8 mouse cellular contexts compared by ENCODE assay signal in genomic region chr9:110742295-110742950, GRCm38 (mm10). TPM values are rescaled to one million over a fixed set of nuclear protein-coding genes. Genes with fewer than 3 reads are reported as not detected.
DNase-seq lines count a peak whose midpoint lies in the region; ATAC-seq and TF ChIP-seq lines count a peak whose summit lies in the region.

No protein-coding gene starts in this region.

- TF ChIP-seq EP300 in lung, postnatal 0 days (IDR thresholded peaks at IDR 0.05) = no peak

- H3K4me1 ChIP-seq in embryonic facial prominence, embryonic 15.5 days = peaks cover 53% of the 10 kb centered on the region
- H3K4me1 ChIP-seq in hindbrain, postnatal 0 days (ENCODE audit: insufficient read depth, low read length) = no peaks in the 10 kb centered on the region
- H3K4me1 ChIP-seq in lung, postnatal 0 days (ENCODE audit: insufficient read depth, low read depth, low read length) = no peaks in the 10 kb centered on the region
- peaks cover 5% of the 10 kb centered on the region; the same call in 1 of the 2 replicates for H3K4me1 ChIP-seq in stomach, embryonic 16.5 days (ENCODE audit: control insufficient read depth, insufficient read depth, low read length)

- peak overlapping the region; percentile 59 for H3K9ac ChIP-seq in embryonic facial prominence, embryonic 15.5 days
- peak overlapping the region; percentile 51 for H3K9ac ChIP-seq in hindbrain, postnatal 0 days (replicated peaks; ENCODE audit: low read length)
- H3K9ac ChIP-seq in lung, postnatal 0 days (replicated peaks; ENCODE audit: low read depth) = peak overlapping the region; percentile 32; the same call in 1 of the 2 replicates
- H3K9ac ChIP-seq in stomach, embryonic 16.5 days (ENCODE audit: low read length) = peak overlapping the region; percentile 77

- H3K27me3 ChIP-seq in embryonic facial prominence, embryonic 15.5 days = peaks cover 19% of the 10 kb centered on the region
- H3K27me3 ChIP-seq in hindbrain, postnatal 0 days (ENCODE audit: insufficient read depth, low read length) = no peaks in the 10 kb centered on the region
- peaks cover 23% of the 10 kb centered on the region for H3K27me3 ChIP-seq in lung, postnatal 0 days (replicated peaks; ENCODE audit: insufficient read depth, low read length)
- H3K27me3 ChIP-seq in stomach, embryonic 16.5 days (ENCODE audit: control insufficient read depth, insufficient read depth, low read length) = peaks cover 32% of the 10 kb centered on the region

- under 1% methylated on average over 55 of the region's 71 CpGs for WGBS in embryonic facial prominence, embryonic 15.5 days
- under 1% methylated on average over 41 of the region's 71 CpGs for WGBS in hindbrain, postnatal 0 days
- WGBS in lung, postnatal 0 days = under 1% methylated on average over 39 of the region's 71 CpGs
- WGBS in stomach, embryonic 16.5 days = under 1% methylated on average over 58 of the region's 71 CpGs

- TF ChIP-seq CTCF in hindbrain, postnatal 0 days (IDR thresholded peaks at IDR 0.05; ENCODE audit: low read depth) = no peak
- no peak for TF ChIP-seq CTCF in lung, postnatal 0 days (IDR thresholded peaks at IDR 0.05)

- peak overlapping the region; percentile 56 for H3K4me2 ChIP-seq in embryonic facial prominence, embryonic 15.5 days (replicated peaks)
- peak overlapping the region; percentile 67 for H3K4me2 ChIP-seq in hindbrain, postnatal 0 days (ENCODE audit: low read depth, low read length)
- peak overlapping the region; percentile 81 for H3K4me2 ChIP-seq in lung, postnatal 0 days (replicated peaks; ENCODE audit: low read depth, low read length)
- peak overlapping the region; percentile 77 for H3K4me2 ChIP-seq in stomach, embryonic 16.5 days (ENCODE audit: low read depth, low read length)

- DNase-seq in right cerebral cortex, postnatal 4 days = peak; percentile 37
- DNase-seq in right cerebral cortex, postnatal 10 days (ENCODE audit: low spot score in 2 of 2) = no peak
- DNase-seq in hindbrain, postnatal 0 days (ENCODE audit: low spot score) = peak; percentile 50
- DNase-seq in lung, postnatal 0 days (ENCODE audit: low spot score) = peak; percentile 38
- no peak for DNase-seq in cerebellum, adult 18-20 months
- no peak for DNase-seq in urinary bladder, postnatal 10 days (ENCODE audit: low spot score)

- H3K9me3 ChIP-seq in embryonic facial prominence, embryonic 15.5 days (replicated peaks) = no peaks in the 10 kb centered on the region
- no peaks in the 10 kb centered on the region for H3K9me3 ChIP-seq in hindbrain, postnatal 0 days (ENCODE audit: low read length)
- no peaks in the 10 kb centered on the region for H3K9me3 ChIP-seq in lung, postnatal 0 days (ENCODE audit: low read length)
- H3K9me3 ChIP-seq in stomach, embryonic 16.5 days (replicated peaks; ENCODE audit: control insufficient read depth, low read length) = no peaks in the 10 kb centered on the region

- H3K36me3 ChIP-seq in embryonic facial prominence, embryonic 15.5 days = no peaks in the 10 kb centered on the region
- H3K36me3 ChIP-seq in hindbrain, postnatal 0 days (ENCODE audit: insufficient read depth, low read length) = no peaks in the 10 kb centered on the region
- H3K36me3 ChIP-seq in lung, postnatal 0 days (ENCODE audit: insufficient read depth, low read length) = no peaks in the 10 kb centered on the region
- H3K36me3 ChIP-seq in stomach, embryonic 16.5 days (ENCODE audit: control insufficient read depth, insufficient read depth, low read length) = no peaks in the 10 kb centered on the region

- H3K27ac ChIP-seq in embryonic facial prominence, embryonic 15.5 days (replicated peaks) = peak overlapping the region; percentile 97
- H3K27ac ChIP-seq in hindbrain, postnatal 0 days = no peak overlapping the region
- H3K27ac ChIP-seq in lung, postnatal 0 days (ENCODE audit: low read length) = peak overlapping the region; percentile 60; the same call in 1 of the 2 replicates
- H3K27ac ChIP-seq in stomach, embryonic 16.5 days (ENCODE audit: low read length) = peak overlapping the region; percentile 87

- peak; percentile 79 for ATAC-seq in embryonic facial prominence, embryonic 15.5 days (ENCODE audit: insufficient number of reproducible peaks, low FRiP score, low TSS enrichment, low read depth)
- peak; percentile 73 for ATAC-seq in hindbrain, postnatal 0 days
- peak; percentile 67 for ATAC-seq in lung, postnatal 0 days
- peak; percentile 73 for ATAC-seq in stomach, embryonic 16.5 days (ENCODE audit: insufficient read depth, low FRiP score)

- peak overlapping the region; percentile 63 for H3K4me3 ChIP-seq in embryonic facial prominence, embryonic 15.5 days (replicated peaks)
- peak overlapping the region; percentile 46 for H3K4me3 ChIP-seq in hindbrain, postnatal 0 days (ENCODE audit: low read length)
- peak overlapping the region; percentile 58 for H3K4me3 ChIP-seq in lung, postnatal 0 days (ENCODE audit: low read depth, low read length)
- H3K4me3 ChIP-seq in stomach, embryonic 16.5 days (replicated peaks; ENCODE audit: low read length) = peak overlapping the region; percentile 70

RNA-seq across cellular contexts. Expression of gene Myl3, which starts 0.8 kb away (rescaled TPM):
- 7.5 and 8.5 TPM in 2 replicates for polyA plus RNA-seq in embryonic facial prominence, embryonic 15.5 days (2015; fragmentation: Nextera tagmentation; extraction: Ambion mirVana)
- 0.72 TPM in 1 of 2 replicates, not detected in the other for total RNA-seq in hindbrain, postnatal 0 days (2014; rRNA removed)
- polyA plus RNA-seq in hindbrain, postnatal 0 days (2015; fragmentation: Nextera tagmentation; extraction: Ambion mirVana) = 0.65 and 0.89 TPM in 2 replicates
- 10.4 and 13.8 TPM in 2 replicates for polyA plus RNA-seq in lung, postnatal 0 days (2015; fragmentation: Nextera tagmentation; extraction: Ambion mirVana)
- 0.59 and 12.9 TPM in 2 replicates for polyA plus RNA-seq in stomach, embryonic 16.5 days (2015; fragmentation: Nextera tagmentation; extraction: Ambion mirVana)

RNA-seq across cellular contexts. Expression of gene Pth1r, which starts 4.5 kb away (rescaled TPM):
- 133 and 145 TPM in 2 replicates for polyA plus RNA-seq in embryonic facial prominence, embryonic 15.5 days (2015; fragmentation: Nextera tagmentation; extraction: Ambion mirVana)
- total RNA-seq in hindbrain, postnatal 0 days (2014; rRNA removed) = 27.7 and 29.2 TPM in 2 replicates
- 11.7 and 12.5 TPM in 2 replicates for polyA plus RNA-seq in hindbrain, postnatal 0 days (2015; fragmentation: Nextera tagmentation; extraction: Ambion mirVana)
- 19.4 and 24.4 TPM in 2 replicates for polyA plus RNA-seq in lung, postnatal 0 days (2015; fragmentation: Nextera tagmentation; extraction: Ambion mirVana)
- polyA plus RNA-seq in stomach, embryonic 16.5 days (2015; fragmentation: Nextera tagmentation; extraction: Ambion mirVana) = 17.5 and 17.9 TPM in 2 replicates

RNA-seq across cellular contexts. Expression of gene Prss42, which starts 55.5 kb away (rescaled TPM):
- not detected in 2 replicates for polyA plus RNA-seq in embryonic facial prominence, embryonic 15.5 days (2015; fragmentation: Nextera tagmentation; extraction: Ambion mirVana)
- not detected in 2 replicates for total RNA-seq in hindbrain, postnatal 0 days (2014; rRNA removed)
- polyA plus RNA-seq in hindbrain, postnatal 0 days (2015; fragmentation: Nextera tagmentation; extraction: Ambion mirVana) = not detected in 2 replicates
- not detected in 2 replicates for polyA plus RNA-seq in lung, postnatal 0 days (2015; fragmentation: Nextera tagmentation; extraction: Ambion mirVana)
- not detected in 2 replicates for polyA plus RNA-seq in stomach, embryonic 16.5 days (2015; fragmentation: Nextera tagmentation; extraction: Ambion mirVana)

Comparison
In these comparisons a context has a peak if more than half of its experiments do, and no peak if none do; other contexts are left out.
1. DNase-seq: peak in right cerebral cortex, postnatal 4 days (single experiment), hindbrain, postnatal 0 days (single experiment) and lung, postnatal 0 days (single experiment); none in right cerebral cortex, postnatal 10 days (0 of 2), cerebellum, adult 18-20 months (0 of 2) and urinary bladder, postnatal 10 days (single experiment).
2. Peak in every context shown above with its lines, with median percentiles within 50 percentile points of each other: ATAC-seq, H3K4me2 ChIP-seq, H3K4me3 ChIP-seq and H3K9ac ChIP-seq.